Mouse (Mus musculus): Measurements from ENCODE around the gene Amt. TPM values are rescaled to one million over a fixed set of nuclear protein-coding genes. Genes with fewer than 3 reads are reported as not detected.
"Not testable (repeated sequence)": the region's sequence is repeated elsewhere in the genome, so short reads cannot be mapped to it uniquely, and the experiment has no call there.

Gene Amt
- polyA plus RNA-seq, 1 experiment: 4.3 TPM

GRCm38 (mm10) chr9:108272691-108273090 is 24.0 kb upstream of the Amt start:
- no peak overlapping the region for H3K4me3 ChIP-seq (ENCODE audit: control insufficient read depth, low read depth, low read length)
- no peak overlapping the region for H3K27ac ChIP-seq (ENCODE audit: control insufficient read depth, insufficient read depth, low read depth, low read length)
- TF ChIP-seq CTCF (IDR thresholded peaks at IDR 0.05; ENCODE audit: control insufficient read depth, insufficient read depth, insufficient replicate concordance, low read depth, low read length) (no peak), POLR2A (IDR thresholded peaks at IDR 0.05; ENCODE audit: control insufficient read depth, low read depth, low read length) (no peak)
- H3K36me3 ChIP-seq (ENCODE audit: control insufficient read depth, insufficient read depth, low read length): no peaks in the 10 kb centered on the region
- no peaks in the 10 kb centered on the region for H3K27me3 ChIP-seq (ENCODE audit: control insufficient read depth, insufficient read depth, low read length)
- H3K4me1 ChIP-seq (ENCODE audit: control insufficient read depth, insufficient read depth, low read length): peaks cover 5% of the 10 kb centered on the region

- TF ChIP-seq CTCF (IDR thresholded peaks at IDR 0.05; ENCODE audit: control insufficient read depth, insufficient read depth, insufficient replicate concordance, low read depth, low read length): no peak
- TF ChIP-seq POLR2A (IDR thresholded peaks at IDR 0.05; ENCODE audit: control insufficient read depth, low read depth, low read length): no peak
- Histone ChIP-seq H3K4me3 (ENCODE audit: control insufficient read depth, low read depth, low read length) (no peak overlapping the region), H3K36me3 (ENCODE audit: control insufficient read depth, insufficient read depth, low read length) (no peaks in the 10 kb centered on the region), H3K4me1 (ENCODE audit: control insufficient read depth, insufficient read depth, low read length) (peaks cover 5% of the 10 kb centered on the region), H3K27me3 (ENCODE audit: control insufficient read depth, insufficient read depth, low read length) (no peaks in the 10 kb centered on the region), H3K27ac (ENCODE audit: control insufficient read depth, insufficient read depth, low read depth, low read length) (no peak overlapping the region)
Measured at GRCm38 (mm10) chr9:108273485-108273884, 23.2 kb upstream of the Amt start.

GRCm38 (mm10) chr9:108274476-108275330 is 21.9 kb upstream of the Amt start:
- H3K4me1 ChIP-seq (ENCODE audit: control insufficient read depth, insufficient read depth, low read length): peaks cover 5% of the 10 kb centered on the region; the same call in 1 of the 2 replicates
- H3K36me3 ChIP-seq (ENCODE audit: control insufficient read depth, insufficient read depth, low read length): no peaks in the 10 kb centered on the region
- H3K27me3 ChIP-seq (ENCODE audit: control insufficient read depth, insufficient read depth, low read length): no peaks in the 10 kb centered on the region
- no peak overlapping the region for H3K27ac ChIP-seq (ENCODE audit: control insufficient read depth, insufficient read depth, low read depth, low read length)
- TF ChIP-seq POLR2A (IDR thresholded peaks at IDR 0.05; ENCODE audit: control insufficient read depth, low read depth, low read length) (no peak), CTCF (IDR thresholded peaks at IDR 0.05; ENCODE audit: control insufficient read depth, insufficient read depth, insufficient replicate concordance, low read depth, low read length) (no peak)
- H3K4me3 ChIP-seq (ENCODE audit: control insufficient read depth, low read depth, low read length): no peak overlapping the region

- H3K27ac ChIP-seq (ENCODE audit: control insufficient read depth, insufficient read depth, low read depth, low read length): no peak overlapping the region
- TF ChIP-seq CTCF (IDR thresholded peaks at IDR 0.05; ENCODE audit: control insufficient read depth, insufficient read depth, insufficient replicate concordance, low read depth, low read length): no peak
- H3K36me3 ChIP-seq (ENCODE audit: control insufficient read depth, insufficient read depth, low read length): no peaks in the 10 kb centered on the region
- no peak overlapping the region for H3K4me3 ChIP-seq (ENCODE audit: control insufficient read depth, low read depth, low read length)
- H3K4me1 ChIP-seq (ENCODE audit: control insufficient read depth, insufficient read depth, low read length): peaks cover 5% of the 10 kb centered on the region; the same call in 1 of the 2 replicates
- no peaks in the 10 kb centered on the region for H3K27me3 ChIP-seq (ENCODE audit: control insufficient read depth, insufficient read depth, low read length)
Measured at GRCm38 (mm10) chr9:108275331-108275659, 21.4 kb upstream of the Amt start.

GRCm38 (mm10) chr9:108278697-108279450 is 17.8 kb upstream of the Amt start:
- H3K27ac ChIP-seq (ENCODE audit: control insufficient read depth, insufficient read depth, low read depth, low read length): no peak overlapping the region
- no peak overlapping the region for H3K4me3 ChIP-seq (ENCODE audit: control insufficient read depth, low read depth, low read length)
- H3K4me1 ChIP-seq (ENCODE audit: control insufficient read depth, insufficient read depth, low read length): no peaks in the 10 kb centered on the region; the same call in 1 of the 2 replicates
- TF ChIP-seq POLR2A (IDR thresholded peaks at IDR 0.05; ENCODE audit: control insufficient read depth, low read depth, low read length): no peak
- TF ChIP-seq CTCF (IDR thresholded peaks at IDR 0.05; ENCODE audit: control insufficient read depth, insufficient read depth, insufficient replicate concordance, low read depth, low read length): peak; percentile 55; the same call in 1 of the 2 replicates
- no peaks in the 10 kb centered on the region for H3K27me3 ChIP-seq (ENCODE audit: control insufficient read depth, insufficient read depth, low read length)
- H3K36me3 ChIP-seq (ENCODE audit: control insufficient read depth, insufficient read depth, low read length): no peaks in the 10 kb centered on the region

- TF ChIP-seq CTCF (IDR thresholded peaks at IDR 0.05; ENCODE audit: control insufficient read depth, insufficient read depth, insufficient replicate concordance, low read depth, low read length): no peak
- no peak for TF ChIP-seq POLR2A (IDR thresholded peaks at IDR 0.05; ENCODE audit: control insufficient read depth, low read depth, low read length)
- H3K36me3 ChIP-seq (ENCODE audit: control insufficient read depth, insufficient read depth, low read length): no peaks in the 10 kb centered on the region
- H3K27me3 ChIP-seq (ENCODE audit: control insufficient read depth, insufficient read depth, low read length): no peaks in the 10 kb centered on the region
- no peaks in the 10 kb centered on the region; the same call in 1 of the 2 replicates for H3K4me1 ChIP-seq (ENCODE audit: control insufficient read depth, insufficient read depth, low read length)
- H3K4me3 ChIP-seq (ENCODE audit: control insufficient read depth, low read depth, low read length): no peak overlapping the region
- H3K27ac ChIP-seq (ENCODE audit: control insufficient read depth, insufficient read depth, low read depth, low read length): peak overlapping the region; percentile 44
Measured at GRCm38 (mm10) chr9:108280071-108280828, 16.4 kb upstream of the Amt start.

- no peaks in the 10 kb centered on the region; the same call in 1 of the 2 replicates for H3K4me1 ChIP-seq (ENCODE audit: control insufficient read depth, insufficient read depth, low read length)
- no peaks in the 10 kb centered on the region for H3K27me3 ChIP-seq (ENCODE audit: control insufficient read depth, insufficient read depth, low read length)
- no peaks in the 10 kb centered on the region for H3K36me3 ChIP-seq (ENCODE audit: control insufficient read depth, insufficient read depth, low read length)
- no peak overlapping the region for H3K4me3 ChIP-seq (ENCODE audit: control insufficient read depth, low read depth, low read length)
- TF ChIP-seq CTCF (IDR thresholded peaks at IDR 0.05; ENCODE audit: control insufficient read depth, insufficient read depth, insufficient replicate concordance, low read depth, low read length) (no peak), POLR2A (IDR thresholded peaks at IDR 0.05; ENCODE audit: control insufficient read depth, low read depth, low read length) (no peak)
- H3K27ac ChIP-seq (ENCODE audit: control insufficient read depth, insufficient read depth, low read depth, low read length): no peak overlapping the region
Measured at GRCm38 (mm10) chr9:108284410-108284809, 12.2 kb upstream of the Amt start.

GRCm38 (mm10) chr9:108287526-108288238 is 9.0 kb upstream of the Amt start:
- not testable (repeated sequence) for H3K4me3 ChIP-seq (ENCODE audit: control insufficient read depth, low read depth, low read length); H3K4me1 ChIP-seq (ENCODE audit: control insufficient read depth, insufficient read depth, low read length); H3K27ac ChIP-seq (ENCODE audit: control insufficient read depth, insufficient read depth, low read depth, low read length); H3K36me3 ChIP-seq (ENCODE audit: control insufficient read depth, insufficient read depth, low read length); H3K27me3 ChIP-seq (ENCODE audit: control insufficient read depth, insufficient read depth, low read length)
